Mouse (Mus musculus) forebrain, embryonic 15.5 days (tissue): ENCODE measurements around the gene Cobll1. TPM values are rescaled to one million over a fixed set of nuclear protein-coding genes. Genes with fewer than 3 reads are reported as not detected.

Experiments
- ATAC-seq: fragments of 200-750 bp; cut with Nextera tagmentation; replicated peaks from 2 replicates; pipeline ENCODE4 v1.8.0; 2017; ENCODE audit warnings: mild to moderate bottlenecking, moderate TSS enrichment, moderate library complexity
- H3K27ac ChIP-seq: fragments of 300-500 bp; sonication (generic); replicated peaks from 2 replicates; pipeline ENCODE4 v1.5.1; 2015; ENCODE audit warnings: mild to moderate bottlenecking, inconsistent platforms
- H3K27me3 ChIP-seq: fragments of 300-500 bp; sonication (generic); 2 replicates; pipeline ENCODE4 v1.6.1; 2015; ENCODE audit warnings: inconsistent platforms
- H3K36me3 ChIP-seq: fragments of 300-500 bp; sonication (generic); 2 replicates; pipeline ENCODE4 v1.6.1; 2015; ENCODE audit warnings: mild to moderate bottlenecking, inconsistent platforms
- H3K4me1 ChIP-seq: fragments of 300-500 bp; sonication (generic); 2 replicates; pipeline ENCODE4 v1.6.1; 2015; ENCODE audit warnings: inconsistent platforms
- H3K4me2 ChIP-seq: fragments of 300-500 bp; sonication (generic); replicated peaks from 2 replicates; pipeline ENCODE4 v1.6.1; 2015; ENCODE audit warnings: mild to moderate bottlenecking, inconsistent platforms
- H3K4me3 ChIP-seq: fragments of 300-500 bp; sonication (generic); 2 replicates; pipeline ENCODE4 v1.5.1; 2015; ENCODE audit warnings: mild to moderate bottlenecking, inconsistent platforms
- H3K9ac ChIP-seq: fragments of 300-500 bp; sonication (generic); replicated peaks from 2 replicates; pipeline ENCODE4 v1.6.1; 2015; ENCODE audit warnings: mild to moderate bottlenecking, inconsistent platforms
- H3K9me3 ChIP-seq: fragments of 300-500 bp; sonication (generic); 2 replicates; pipeline ENCODE4 v1.6.1; 2016; ENCODE audit warnings: inconsistent platforms
- WGBS: fragments of 180-500 bp; shearing (Covaris S2); methylation state at CpG from one replicate; pipeline ENCODE4 v1.1.7; 2015; ENCODE audit warnings: mixed read lengths; 5-methylcytosine and 5-hydroxymethylcytosine counted together
- polyA plus RNA-seq: library from polyadenylated mRNA; unstranded; fragments of >200 nt; fragmentation: Nextera tagmentation; extraction: Ambion mirVana; gene quantifications from 2 replicates; pipeline ENCODE4 v1.2.1, GENCODE M21; 2015

The Cobll1 gene
- polyA plus RNA-seq, 1 experiment from 2014 or later: 2.5 TPM

DNA sequence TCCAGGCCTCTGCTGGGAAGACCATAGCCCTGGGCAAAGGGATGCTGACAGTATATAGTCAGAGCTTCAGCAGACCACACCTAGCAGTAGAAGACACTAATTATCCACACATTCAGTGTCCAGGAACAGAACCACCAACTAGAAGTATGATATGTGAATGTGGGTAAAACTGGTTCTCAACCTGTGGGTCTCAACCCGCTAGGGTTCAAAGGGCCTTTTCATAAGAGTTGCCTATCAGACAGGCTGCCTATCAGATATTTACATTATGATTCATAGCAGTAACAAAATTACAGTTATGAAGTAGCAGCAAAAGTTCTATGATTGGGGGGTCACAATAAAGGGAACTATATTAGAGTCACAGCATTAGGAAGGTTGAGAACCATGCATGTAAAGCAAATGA, 24.6 kb downstream of the Cobll1 start:
- no peak for ATAC-seq
- 94% methylated on average over 1 of the region's 1 CpGs for WGBS
- no peak overlapping the region for H3K9ac ChIP-seq
- H3K9me3 ChIP-seq: no peaks in the 10 kb centered on the region
- H3K4me1 ChIP-seq: no peaks in the 10 kb centered on the region
- no peaks in the 10 kb centered on the region for H3K36me3 ChIP-seq
- H3K4me2 ChIP-seq: no peak overlapping the region
- H3K4me3 ChIP-seq: no peak overlapping the region
- no peak overlapping the region for H3K27ac ChIP-seq
- H3K27me3 ChIP-seq: no peaks in the 10 kb centered on the region

DNA sequence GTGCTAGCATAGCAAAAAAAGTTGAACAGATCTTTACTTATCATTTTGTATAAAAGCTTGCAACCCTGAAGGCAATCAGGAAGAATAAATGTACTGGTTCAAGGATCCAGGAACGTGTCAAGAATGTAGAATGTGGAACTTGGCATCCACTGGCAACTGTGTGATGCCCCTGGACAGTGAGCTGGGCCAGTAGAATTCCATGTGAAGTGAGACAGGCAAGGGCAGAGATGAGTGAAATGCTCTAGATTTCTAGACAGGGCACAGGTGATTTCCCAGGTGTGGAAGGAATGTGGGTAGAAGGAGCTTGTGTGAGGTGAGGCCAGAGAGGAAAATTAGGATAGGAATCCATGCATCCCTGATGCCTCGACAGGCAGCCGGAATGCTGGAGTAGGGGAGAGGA, 25.5 kb downstream of the Cobll1 start:
- Histone ChIP-seq H3K36me3 (no peaks in the 10 kb centered on the region), H3K9ac (no peak overlapping the region), H3K4me3 (no peak overlapping the region), H3K4me2 (no peak overlapping the region), H3K4me1 (no peaks in the 10 kb centered on the region), H3K9me3 (no peaks in the 10 kb centered on the region), H3K27ac (no peak overlapping the region), H3K27me3 (no peaks in the 10 kb centered on the region)
- no peak for ATAC-seq
- 91% methylated on average over 3 of the region's 3 CpGs for WGBS

DNA sequence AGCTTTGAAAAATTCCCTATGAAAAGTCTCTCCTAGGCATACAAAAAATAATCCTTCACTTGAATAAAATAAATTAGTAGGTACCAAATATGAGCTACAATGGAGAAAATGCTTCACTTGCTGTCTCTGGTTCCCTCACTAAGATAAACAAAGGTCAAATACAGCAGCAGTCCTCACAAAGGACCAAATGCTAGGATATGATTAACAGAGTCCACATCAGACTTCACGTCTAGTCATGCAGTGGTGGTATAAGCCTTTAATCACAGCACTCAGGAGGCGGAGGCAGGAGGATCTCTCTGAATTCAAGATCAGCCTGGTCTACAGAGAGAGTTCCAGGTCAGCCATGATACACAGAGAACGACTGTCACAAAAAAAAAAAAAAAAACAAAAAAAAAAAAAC, 27.6 kb downstream of the Cobll1 start:
- Histone ChIP-seq H3K27me3 (no peaks in the 10 kb centered on the region), H3K9me3 (no peaks in the 10 kb centered on the region), H3K4me3 (no peak overlapping the region), H3K4me1 (no peaks in the 10 kb centered on the region), H3K9ac (no peak overlapping the region), H3K36me3 (no peaks in the 10 kb centered on the region), H3K4me2 (no peak overlapping the region), H3K27ac (no peak overlapping the region)
- 84% methylated on average over 3 of the region's 3 CpGs for WGBS
- ATAC-seq: no peak

DNA sequence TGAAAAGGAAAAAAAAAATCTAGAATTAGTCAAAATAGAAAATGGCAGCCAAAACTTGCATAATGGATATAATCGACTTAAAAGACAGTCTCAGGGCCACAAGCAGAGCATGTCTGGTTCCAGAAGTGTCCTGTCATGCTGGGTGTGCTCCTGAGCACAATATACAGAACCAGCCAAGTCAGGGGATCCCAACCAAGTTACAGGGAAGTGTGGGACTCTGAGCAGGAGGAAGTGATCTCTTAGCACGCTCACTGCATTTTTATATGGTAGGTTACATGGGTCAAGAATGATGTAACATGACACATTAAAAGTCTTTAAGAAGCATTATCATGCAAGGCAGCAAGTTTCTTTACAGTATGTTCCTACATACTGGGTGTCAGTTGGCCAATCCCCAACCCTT, 31.5 kb downstream of the Cobll1 start:
- H3K27me3 ChIP-seq: no peaks in the 10 kb centered on the region
- H3K9ac ChIP-seq: no peak overlapping the region
- H3K4me3 ChIP-seq: no peak overlapping the region
- H3K36me3 ChIP-seq: no peaks in the 10 kb centered on the region
- H3K27ac ChIP-seq: no peak overlapping the region
- H3K4me1 ChIP-seq: no peaks in the 10 kb centered on the region
- no peaks in the 10 kb centered on the region for H3K9me3 ChIP-seq
- ATAC-seq: no peak
- H3K4me2 ChIP-seq: no peak overlapping the region
- WGBS: 88% methylated on average over 2 of the region's 2 CpGs

DNA sequence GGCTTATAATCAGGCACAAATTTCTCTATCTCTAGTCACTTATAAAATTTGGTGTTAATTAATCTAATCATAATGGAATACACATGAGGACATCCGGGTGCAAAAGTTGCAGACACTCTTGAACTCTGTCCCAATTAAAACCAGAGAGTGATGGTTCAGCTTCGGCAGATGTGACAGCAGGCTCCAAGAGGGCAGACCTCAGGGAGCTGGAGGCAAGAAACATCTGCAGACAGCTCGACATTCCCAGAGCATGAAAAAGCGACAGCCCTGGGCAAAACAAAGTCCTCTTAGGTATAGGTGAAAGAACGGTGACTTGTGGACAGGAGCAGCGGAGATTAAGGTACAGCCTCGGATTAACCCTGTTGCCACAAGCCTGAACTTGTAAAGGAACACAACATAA, 35.5 kb downstream of the Cobll1 start:
- Histone ChIP-seq H3K4me1 (no peaks in the 10 kb centered on the region), H3K27ac (no peak overlapping the region), H3K9me3 (no peaks in the 10 kb centered on the region), H3K36me3 (no peaks in the 10 kb centered on the region), H3K4me3 (no peak overlapping the region), H3K4me2 (no peak overlapping the region), H3K9ac (no peak overlapping the region), H3K27me3 (no peaks in the 10 kb centered on the region)
- 86% methylated on average over 7 of the region's 7 CpGs for WGBS
- ATAC-seq: no peak

DNA sequence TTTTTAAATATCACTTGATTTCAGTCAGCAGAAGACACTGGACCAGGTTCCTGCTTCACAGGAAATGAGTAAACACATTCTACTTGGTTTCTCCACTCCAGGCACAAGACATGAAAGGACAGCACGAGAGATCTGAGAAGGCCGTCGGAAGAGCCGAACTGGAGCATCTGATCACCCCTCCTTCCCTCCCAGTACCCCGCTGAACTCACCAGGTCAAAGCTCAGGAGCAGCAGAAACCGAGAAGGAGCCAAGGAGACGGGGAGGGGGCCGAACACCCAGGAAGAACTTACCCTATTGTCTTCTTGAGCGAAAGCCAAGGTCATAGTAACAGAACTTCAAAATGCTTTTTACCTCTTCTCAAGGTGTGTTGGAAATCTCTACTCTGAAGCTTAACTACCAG, 39.5 kb downstream of the Cobll1 start:
- ATAC-seq: no peak
- H3K36me3 ChIP-seq: no peaks in the 10 kb centered on the region
- WGBS: 88% methylated on average over 9 of the region's 9 CpGs

DNA sequence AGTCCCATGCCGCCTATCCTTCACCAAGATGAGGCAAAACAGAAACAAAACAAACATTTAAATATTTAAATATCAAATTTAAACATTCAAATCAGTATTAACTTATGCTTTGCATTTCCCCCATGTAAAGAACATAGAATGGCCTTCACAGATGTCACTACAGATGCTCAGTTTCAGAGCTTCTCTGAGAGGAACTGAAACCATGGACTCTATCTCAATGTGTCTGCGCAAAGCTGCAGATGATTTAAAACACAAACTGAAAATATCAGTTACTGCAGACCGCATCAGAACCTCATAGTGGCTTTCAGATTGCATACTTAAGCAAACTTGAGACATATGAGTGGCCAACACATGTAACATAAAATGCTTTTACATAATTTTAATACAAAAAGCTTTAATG, 40.6 kb downstream of the Cobll1 start:
- Histone ChIP-seq H3K27me3 (no peaks in the 10 kb centered on the region), H3K36me3 (no peaks in the 10 kb centered on the region), H3K27ac (no peak overlapping the region), H3K9me3 (no peaks in the 10 kb centered on the region), H3K4me1 (no peaks in the 10 kb centered on the region), H3K4me2 (no peak overlapping the region), H3K9ac (no peak overlapping the region), H3K4me3 (no peak overlapping the region)
- 95% methylated on average over 3 of the region's 3 CpGs for WGBS
- no peak for ATAC-seq

More for the DNA sequence above, 39.5 kb downstream of the Cobll1 start:
- no peak overlapping the region for H3K4me2 ChIP-seq
- H3K9me3 ChIP-seq: no peaks in the 10 kb centered on the region
- H3K27ac ChIP-seq: no peak overlapping the region
- H3K27me3 ChIP-seq: no peaks in the 10 kb centered on the region
- H3K4me1 ChIP-seq: no peaks in the 10 kb centered on the region
- no peak overlapping the region for H3K9ac ChIP-seq
- H3K4me3 ChIP-seq: no peak overlapping the region

DNA sequence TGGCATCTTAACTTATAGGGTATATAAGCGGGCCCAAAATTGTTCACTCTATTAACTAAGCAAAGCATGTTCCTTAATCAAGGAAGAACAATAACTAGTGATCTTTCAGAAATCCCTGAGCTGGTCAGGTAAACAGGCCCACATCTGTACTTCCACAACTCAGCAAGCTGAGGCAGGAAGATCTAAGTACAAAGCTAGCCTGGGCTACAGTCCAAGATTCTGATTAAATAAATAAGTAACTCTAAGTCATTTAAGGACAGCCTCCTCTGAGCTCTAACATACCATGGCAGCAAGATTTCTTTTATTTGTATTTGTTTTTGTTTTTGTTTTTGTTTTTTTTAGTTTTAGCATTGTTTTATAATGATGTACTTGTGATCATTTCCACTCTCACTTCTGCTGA, 42.2 kb downstream of the Cobll1 start:
- Histone ChIP-seq H3K4me2 (no peak overlapping the region), H3K9ac (no peak overlapping the region), H3K4me1 (no peaks in the 10 kb centered on the region), H3K27me3 (no peaks in the 10 kb centered on the region), H3K36me3 (no peaks in the 10 kb centered on the region), H3K4me3 (no peak overlapping the region), H3K27ac (no peak overlapping the region), H3K9me3 (no peaks in the 10 kb centered on the region)
- WGBS: 91% methylated on average over 1 of the region's 1 CpGs
- ATAC-seq: no peak

DNA sequence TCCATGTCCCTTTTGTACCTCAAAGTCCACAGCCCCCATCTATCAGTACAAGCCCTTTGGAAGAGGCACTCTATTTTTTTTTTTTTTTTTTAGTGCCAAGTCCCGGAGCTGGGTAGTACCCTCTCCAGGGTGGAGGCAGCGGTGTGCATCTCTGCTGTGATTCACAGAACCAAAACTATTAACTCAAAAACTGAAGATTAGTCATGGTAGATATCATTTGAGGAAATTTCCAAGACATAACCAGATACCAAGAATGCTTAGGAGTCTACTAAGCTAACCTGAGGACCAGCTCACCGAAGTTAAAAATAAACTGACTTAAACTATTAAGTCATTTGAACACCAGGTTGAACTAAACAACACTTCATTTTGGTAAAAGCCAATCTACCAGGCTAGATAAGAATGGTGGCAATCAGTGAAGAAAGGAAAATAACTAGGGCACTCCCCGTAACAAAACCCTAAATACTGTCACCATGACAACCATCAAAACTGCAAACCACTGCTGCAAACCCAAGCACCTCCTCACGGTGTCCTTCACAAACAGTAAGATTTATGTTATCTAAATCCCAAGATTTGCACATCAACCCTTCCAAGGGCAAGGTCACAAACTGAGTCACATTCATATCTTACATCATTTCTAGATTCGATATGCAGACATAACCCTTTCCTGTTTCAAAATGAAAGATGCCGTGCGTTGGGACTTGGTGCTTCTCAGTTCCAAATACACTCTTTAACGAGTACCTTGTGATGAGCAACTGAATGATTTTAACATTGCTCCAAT, 43.8 kb downstream of the Cobll1 start:
- H3K27me3 ChIP-seq: no peaks in the 10 kb centered on the region
- H3K9me3 ChIP-seq: no peaks in the 10 kb centered on the region
- no peaks in the 10 kb centered on the region for H3K4me1 ChIP-seq
- no peak overlapping the region for H3K4me3 ChIP-seq
- H3K4me2 ChIP-seq: no peak overlapping the region
- no peak overlapping the region for H3K27ac ChIP-seq
- 82% methylated on average over 9 of the region's 9 CpGs for WGBS
- H3K36me3 ChIP-seq: no peaks in the 10 kb centered on the region
- no peak for ATAC-seq
- no peak overlapping the region for H3K9ac ChIP-seq

DNA sequence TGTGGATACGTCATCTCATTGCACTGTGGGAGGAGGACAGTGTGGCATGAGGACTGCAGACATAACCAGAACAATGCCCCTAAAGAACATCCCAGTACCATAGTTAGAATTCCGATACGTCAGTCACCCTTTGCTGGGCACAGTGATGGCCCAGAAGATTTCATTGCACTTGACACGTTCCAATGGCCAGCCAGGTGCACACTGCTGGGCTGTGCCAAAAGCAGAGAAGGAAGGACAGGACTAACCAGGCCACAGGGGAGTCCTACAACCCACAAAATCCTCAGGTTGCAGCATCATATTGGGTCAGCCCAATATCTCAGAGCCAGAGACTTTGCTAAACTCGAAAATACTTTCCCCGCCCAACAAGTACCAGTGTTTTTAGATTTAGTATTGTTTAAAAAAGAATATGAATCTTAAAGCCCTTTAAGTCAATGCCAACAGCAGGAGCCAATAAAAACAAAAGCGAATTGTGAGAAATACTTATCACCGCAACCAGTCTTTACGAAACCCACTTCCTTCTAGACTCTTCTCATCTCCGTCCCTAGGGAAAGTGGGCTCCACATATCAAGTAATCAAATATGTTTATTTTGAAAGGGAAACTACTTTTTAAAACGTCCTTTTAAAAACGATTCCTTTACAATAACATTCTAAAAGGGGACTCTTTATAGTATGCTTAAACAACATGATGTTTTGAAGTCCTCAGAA, 46.0 kb downstream of the Cobll1 start:
- Histone ChIP-seq H3K4me1 (no peaks in the 10 kb centered on the region), H3K36me3 (no peaks in the 10 kb centered on the region), H3K4me3 (no peak overlapping the region), H3K27me3 (no peaks in the 10 kb centered on the region), H3K9me3 (no peaks in the 10 kb centered on the region), H3K9ac (no peak overlapping the region), H3K4me2 (no peak overlapping the region), H3K27ac (no peak overlapping the region)
- WGBS: 80% methylated on average over 12 of the region's 12 CpGs
- ATAC-seq: no peak

DNA sequence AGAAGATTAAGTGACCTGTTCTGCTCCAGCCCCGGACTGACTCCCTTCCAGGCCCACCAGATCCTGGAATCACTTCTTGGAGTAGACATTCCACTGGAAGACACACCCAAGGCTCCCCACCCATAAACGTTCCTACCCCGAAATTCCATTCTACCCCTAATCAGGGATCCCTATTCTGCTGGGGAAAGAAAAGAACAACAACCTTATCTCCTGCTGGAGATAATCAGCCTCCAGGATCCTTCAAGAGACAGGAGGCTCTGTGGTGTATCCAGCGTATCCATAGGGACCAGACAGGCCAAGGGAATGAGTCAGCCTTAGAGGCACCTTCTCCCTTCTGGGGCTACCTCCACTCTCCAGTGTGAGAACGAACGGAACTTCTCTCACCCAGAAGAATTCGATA, 47.8 kb downstream of the Cobll1 start:
- Histone ChIP-seq H3K9me3 (no peaks in the 10 kb centered on the region), H3K4me3 (no peak overlapping the region), H3K27me3 (no peaks in the 10 kb centered on the region), H3K27ac (no peak overlapping the region), H3K4me2 (no peak overlapping the region), H3K4me1 (no peaks in the 10 kb centered on the region), H3K36me3 (no peaks in the 10 kb centered on the region), H3K9ac (no peak overlapping the region)
- no peak for ATAC-seq
- 76% methylated on average over 7 of the region's 7 CpGs for WGBS

DNA sequence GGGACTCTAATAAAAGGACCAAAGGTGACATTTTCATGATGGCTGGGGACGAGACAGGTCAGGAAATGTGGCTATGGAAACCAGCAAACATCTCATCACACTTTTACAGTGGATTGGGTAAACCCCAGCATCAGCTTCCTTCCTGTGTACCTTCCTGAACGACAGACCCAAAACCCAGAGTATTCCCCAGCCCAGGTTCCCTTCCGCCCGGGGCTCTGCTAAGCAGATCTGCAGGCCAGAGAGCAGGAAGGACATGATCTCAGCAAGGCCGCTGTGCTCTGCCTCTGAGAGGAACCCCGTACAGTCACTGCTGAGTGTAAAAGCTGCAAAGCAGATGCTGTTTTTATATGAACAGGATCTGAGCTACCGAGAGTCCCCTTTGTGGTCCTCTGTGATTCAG, 49.9 kb downstream of the Cobll1 start:
- Histone ChIP-seq H3K4me3 (no peak overlapping the region), H3K36me3 (no peaks in the 10 kb centered on the region), H3K4me1 (no peaks in the 10 kb centered on the region), H3K27ac (no peak overlapping the region), H3K9me3 (no peaks in the 10 kb centered on the region), H3K4me2 (no peak overlapping the region), H3K9ac (no peak overlapping the region), H3K27me3 (no peaks in the 10 kb centered on the region)
- WGBS: 75% methylated on average over 7 of the region's 7 CpGs
- ATAC-seq: no peak

DNA sequence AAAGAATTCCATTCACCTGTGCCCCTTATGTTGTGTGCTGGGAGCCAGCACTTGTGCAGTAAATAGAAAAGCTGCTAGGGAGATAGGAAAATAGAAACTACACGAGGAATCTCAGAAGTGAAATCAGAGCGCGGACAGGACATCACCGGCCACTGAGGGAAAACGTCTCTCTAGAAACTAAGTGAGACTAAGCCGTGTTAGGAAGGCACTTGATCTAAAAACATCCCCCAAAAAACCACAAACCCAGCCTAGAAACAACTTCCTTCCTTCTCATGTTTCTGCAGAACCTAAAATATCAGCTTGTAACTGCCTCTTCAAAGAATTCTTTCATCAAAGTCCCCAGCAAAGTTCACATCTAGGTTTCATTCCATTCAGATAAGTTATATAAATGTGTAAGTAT, 50.6 kb downstream of the Cobll1 start:
- Histone ChIP-seq H3K4me2 (no peak overlapping the region), H3K9me3 (no peaks in the 10 kb centered on the region)
- WGBS: 77% methylated on average over 6 of the region's 6 CpGs

More for the DNA sequence above, 50.6 kb downstream of the Cobll1 start:
- Histone ChIP-seq H3K27me3 (no peaks in the 10 kb centered on the region), H3K36me3 (no peaks in the 10 kb centered on the region), H3K4me3 (no peak overlapping the region), H3K27ac (no peak overlapping the region), H3K9ac (no peak overlapping the region), H3K4me1 (no peaks in the 10 kb centered on the region)
- no peak for ATAC-seq
